Mouse (Mus musculus) urinary bladder, adult 18-20 months (tissue): ENCODE results near the gene Lsamp.
A peak's percentile ranks its signal among the peaks of the same experiment; 100 is the strongest.

ENCODE experiments used
- DNase-seq, 2 experiments: peaks; one replicate each; pipeline ENCODE4 v3.0.0; 2022; ENCODE audit warnings: low spot score in 2 of 2, mixed read lengths in 2 of 2

Lsamp gene

DNA sequence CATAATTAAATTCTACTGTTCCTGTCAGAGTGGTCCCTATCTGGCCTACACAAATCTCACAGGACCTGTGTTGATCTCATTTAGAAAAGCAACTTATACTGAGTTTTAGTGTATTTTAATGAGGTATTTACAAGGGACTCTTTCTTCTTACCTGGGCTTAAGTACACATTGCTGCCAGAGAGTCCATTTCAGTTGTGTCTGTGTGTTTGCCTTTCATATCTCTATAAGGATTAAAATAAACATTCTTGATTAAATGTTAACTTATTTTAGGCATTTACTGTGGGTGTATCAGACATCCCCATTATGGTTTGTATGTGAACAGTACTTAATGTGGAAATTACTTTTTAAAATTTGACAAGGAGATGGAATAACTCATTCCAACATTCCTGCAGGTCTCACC is 963.9 kb downstream of the Lsamp start:
- DNase-seq: no peak

- no peak for DNase-seq
Observed at GRCm38 (mm10) chr16:40959211-40959610, 975.0 kb downstream of the Lsamp start.

DNA sequence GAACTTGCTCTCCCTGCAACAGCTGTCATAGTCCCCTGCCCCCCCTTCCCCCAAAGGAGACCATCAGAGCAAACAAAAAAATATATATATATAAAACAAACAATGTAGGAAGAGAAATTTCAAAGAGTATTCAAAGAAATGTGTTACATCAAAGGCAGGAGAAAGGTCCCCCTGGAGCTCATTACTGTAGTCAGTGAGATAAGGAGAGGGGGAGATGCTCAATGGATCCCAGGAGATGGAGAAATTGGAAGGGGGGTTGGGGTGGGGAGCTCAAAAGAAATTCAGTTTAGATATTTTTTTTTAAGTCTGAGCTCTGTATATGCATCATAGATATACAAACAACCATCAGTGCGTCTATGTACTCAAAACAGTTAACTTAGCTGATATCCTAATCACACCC is 976.4 kb downstream of the Lsamp start:
- DNase-seq: no peak

- DNase-seq: peak; percentile 46 to 59
Observed at GRCm38 (mm10) chr16:40968088-40968860, 984.1 kb downstream of the Lsamp start.

- no peak for DNase-seq
Observed at GRCm38 (mm10) chr16:40971382-40971781, 987.2 kb downstream of the Lsamp start.

DNA sequence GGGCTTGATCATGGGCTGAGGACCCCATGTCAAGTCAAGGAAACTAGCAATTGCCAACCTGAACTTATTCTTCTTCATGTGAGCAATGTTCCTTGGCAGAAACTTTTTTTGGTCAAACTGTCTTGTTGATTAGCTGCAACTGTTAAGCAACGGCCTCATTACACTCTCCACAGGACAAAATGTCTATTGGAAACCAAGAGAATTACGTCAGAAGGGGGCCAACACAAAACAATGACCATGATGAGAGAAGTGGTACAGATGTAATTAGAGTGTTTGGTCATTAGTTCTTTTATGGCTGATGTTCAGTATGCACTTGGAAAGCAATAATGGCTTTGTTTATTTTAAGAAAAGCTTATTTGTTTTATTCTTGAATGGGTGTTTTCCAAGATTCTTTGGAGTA is 989.9 kb downstream of the Lsamp start:
- no peak for DNase-seq

GRCm38 (mm10) chr16:40983026-40983425 is 998.9 kb downstream of the Lsamp start:
- DNase-seq: no peak

DNA sequence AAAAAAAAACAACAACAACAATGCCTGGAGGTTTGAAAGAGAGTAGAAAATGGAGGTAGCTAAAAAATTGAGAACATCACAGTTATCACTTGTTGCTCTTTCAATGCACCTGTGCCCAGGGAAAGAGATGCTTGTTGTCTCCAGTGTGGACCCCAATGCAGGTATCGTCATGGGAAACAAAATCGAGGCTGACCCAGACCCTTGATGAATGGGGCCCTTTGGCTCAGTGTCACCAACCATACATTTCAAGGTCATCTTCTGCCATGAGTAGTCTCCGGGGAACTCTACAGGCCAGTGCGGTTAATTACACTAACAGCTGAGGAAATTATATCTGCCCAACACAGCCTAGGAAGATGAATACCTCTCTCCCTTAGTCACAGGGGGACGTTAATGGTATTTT is 1023.4 kb downstream of the Lsamp start:
- DNase-seq: no peak

DNA sequence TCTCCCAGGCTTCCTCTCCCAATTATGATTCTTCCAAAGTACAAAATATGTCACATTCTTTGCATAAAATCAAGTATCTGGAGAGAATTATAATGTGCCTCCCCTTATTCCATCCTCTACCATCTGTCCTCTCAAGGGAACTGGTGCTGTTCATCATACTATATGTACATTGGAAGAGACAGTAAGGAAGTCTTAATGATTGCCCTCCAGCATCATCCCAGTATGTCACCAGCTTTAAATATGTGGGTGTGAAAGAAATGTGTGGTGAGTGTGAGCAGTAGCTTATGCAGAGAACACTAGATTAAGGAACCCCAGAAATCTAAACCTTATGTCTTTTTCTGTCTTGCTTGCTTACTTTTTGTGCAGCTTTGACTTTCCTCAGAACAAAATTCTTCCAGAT is 1050.6 kb downstream of the Lsamp start:
- no peak for DNase-seq

DNA sequence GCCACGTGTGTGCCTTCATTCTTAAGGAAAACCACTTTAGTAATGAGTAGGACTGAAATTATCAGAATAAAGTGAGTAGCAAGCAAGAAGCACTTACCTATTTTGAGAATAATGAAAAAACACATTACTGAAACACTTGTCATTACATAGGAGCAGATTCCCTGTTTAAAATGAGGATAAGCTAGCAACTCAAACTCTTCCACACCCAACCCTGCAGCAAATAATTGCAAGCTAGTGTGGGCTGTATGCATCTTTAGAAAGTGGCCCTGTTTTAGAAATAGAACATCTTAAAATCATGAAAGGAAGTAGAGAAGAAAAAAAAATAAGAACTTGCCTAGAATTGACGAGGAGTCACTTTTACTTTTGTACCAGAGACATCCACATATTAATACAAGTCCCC is 1057.5 kb downstream of the Lsamp start:
- DNase-seq: no peak

DNA sequence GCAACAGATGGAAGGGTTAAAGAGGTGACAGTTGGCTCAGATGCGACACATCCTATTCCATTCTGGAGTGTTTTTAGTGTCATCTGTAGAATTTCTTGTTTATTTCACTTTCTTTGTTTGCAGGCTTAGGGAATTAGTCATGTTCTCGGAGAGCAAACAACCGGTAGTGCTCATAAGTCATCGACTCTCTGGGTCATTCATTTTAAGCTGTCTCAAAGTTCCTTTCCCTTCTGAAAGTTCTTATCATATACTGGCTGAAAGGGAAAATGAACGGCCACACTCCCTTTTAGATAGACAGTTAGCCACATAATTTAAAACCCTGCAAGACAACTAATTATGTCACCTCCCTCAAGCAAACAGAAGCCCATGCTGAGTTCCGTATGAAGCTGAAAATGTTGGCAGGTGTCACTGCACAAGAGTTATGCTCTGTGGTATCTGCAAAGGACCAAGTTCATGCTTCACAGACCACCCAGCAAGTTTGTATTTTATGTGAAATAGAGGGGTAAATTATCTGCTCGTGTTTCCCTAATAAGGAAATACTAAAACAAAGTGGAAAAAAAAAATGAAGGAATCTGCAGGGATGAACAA is 1079.2 kb downstream of the Lsamp start:
- DNase-seq: no peak

- DNase-seq: no peak
Observed at GRCm38 (mm10) chr16:41073470-41073869, 1089.3 kb downstream of the Lsamp start.

DNA sequence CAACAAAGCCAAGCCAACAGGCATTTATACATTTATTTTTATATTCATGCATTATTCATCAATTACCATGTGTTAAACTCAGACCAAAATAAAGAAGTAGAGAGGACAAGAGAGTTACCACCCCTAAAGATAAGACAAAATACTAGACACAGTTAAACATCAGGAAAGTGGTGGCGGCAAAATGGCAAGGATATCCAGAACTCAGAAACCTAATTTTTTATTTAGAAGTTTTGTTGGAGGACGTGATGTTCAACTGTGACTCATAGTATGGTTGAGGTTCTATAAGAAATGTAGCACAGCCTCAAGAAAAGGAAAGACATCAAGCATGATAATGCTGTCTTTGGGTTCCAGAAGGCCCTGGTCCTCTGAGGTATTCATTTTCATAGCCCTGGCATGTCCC is 1104.5 kb downstream of the Lsamp start:
- DNase-seq: no peak

- DNase-seq: no peak
Observed at GRCm38 (mm10) chr16:41090092-41090491, 1105.9 kb downstream of the Lsamp start.

- DNase-seq: no peak
Observed at GRCm38 (mm10) chr16:41091259-41091658, 1107.1 kb downstream of the Lsamp start.

DNA sequence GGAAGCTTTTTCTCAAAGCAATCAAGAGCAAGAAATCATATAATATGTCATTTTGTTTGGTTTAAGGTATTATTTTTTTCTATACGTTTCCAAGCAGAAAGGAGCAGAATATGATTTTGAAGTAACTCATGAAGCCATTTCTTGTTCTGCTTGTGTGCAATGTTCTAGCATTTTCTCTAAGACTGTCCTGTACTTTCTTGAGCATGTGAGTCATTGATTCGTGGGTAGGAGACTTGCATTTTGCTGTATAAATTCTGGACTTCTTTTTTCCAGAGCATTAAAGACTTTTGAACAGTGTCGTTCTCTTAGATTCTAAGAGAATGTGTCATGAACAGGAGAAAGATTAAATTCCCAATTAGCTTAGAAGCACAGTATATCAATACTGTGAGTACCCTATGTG is 1118.6 kb downstream of the Lsamp start:
- DNase-seq: no peak

GRCm38 (mm10) chr16:41124361-41124760 is 1140.2 kb downstream of the Lsamp start:
- DNase-seq: no peak

- DNase-seq: no peak
Observed at GRCm38 (mm10) chr16:41125051-41125450, 1140.9 kb downstream of the Lsamp start.

- DNase-seq: no peak
Observed at GRCm38 (mm10) chr16:41131053-41131452, 1146.9 kb downstream of the Lsamp start.

DNA sequence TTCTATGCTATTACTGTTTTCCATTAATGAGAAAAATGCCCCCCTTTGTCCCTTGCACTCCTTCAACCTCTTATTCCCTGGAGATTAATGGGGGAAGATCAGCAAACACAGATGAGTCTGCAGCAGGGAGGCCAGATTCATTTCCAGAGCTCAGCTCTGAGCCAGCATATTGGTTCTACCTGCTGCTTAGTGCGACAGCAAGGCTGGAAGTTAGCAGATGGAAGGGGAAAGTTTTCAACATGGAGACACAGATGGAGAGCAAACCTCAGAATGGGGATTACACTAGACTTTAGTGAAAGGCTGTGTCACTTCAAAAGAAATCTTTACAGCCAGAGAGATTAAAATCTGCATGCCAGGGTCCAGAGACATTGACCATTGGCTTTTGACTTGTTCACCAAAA is 1188.7 kb downstream of the Lsamp start:
- DNase-seq: no peak

- DNase-seq: no peak
Observed at GRCm38 (mm10) chr16:41179557-41179956, 1195.4 kb downstream of the Lsamp start.

DNA sequence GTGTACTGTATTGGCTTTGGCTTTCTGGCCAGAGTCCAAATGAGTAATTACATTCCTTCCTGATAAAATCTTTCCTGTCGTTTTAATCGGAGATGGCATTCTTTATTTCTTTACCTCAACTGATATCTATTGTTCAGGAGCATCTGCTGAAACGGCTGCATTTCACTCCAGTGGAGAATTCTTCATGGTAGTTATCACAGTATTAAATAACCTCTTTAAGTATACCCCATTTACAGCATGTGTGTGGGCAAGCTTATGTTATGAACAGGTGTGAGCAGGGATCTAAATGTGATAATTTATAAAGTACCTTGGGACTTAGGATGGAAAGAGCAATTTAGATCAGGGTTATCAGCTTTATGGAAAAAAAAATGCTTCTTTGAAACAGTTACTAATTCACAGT is 1196.7 kb downstream of the Lsamp start:
- no peak for DNase-seq

GRCm38 (mm10) chr16:41210055-41210454 is 1225.9 kb downstream of the Lsamp start:
- DNase-seq: no peak

- DNase-seq: no peak
Observed at GRCm38 (mm10) chr16:41235829-41236228, 1251.7 kb downstream of the Lsamp start.
